Mouse (Mus musculus): ENCODE results near the gene Ldlrad2. TPM values are rescaled to one million over a fixed set of nuclear protein-coding genes. Genes with fewer than 3 reads are reported as not detected.

Gene Ldlrad2
- polyA plus RNA-seq, 1 experiment from 2014 or later: not detected

Small RNAs within 50 kb of the gene (microRNA-seq; reads per million reads assigned to microRNA genes)
- gene Mir7018: 7.8 reads per million, percentile 19 among the genes with 10 or more reads in this experiment

Other genes with a start within 250 kb of the Ldlrad2 start
- 515 and 529 TPM in 2 replicates for gene Cdc42, start 216.8 kb downstream of the Ldlrad2 start, polyA plus RNA-seq (2014; fragmentation: Nextera tagmentation; extraction: Ambion mirVana)
- gene Cela3a, start 164.8 kb downstream of the Ldlrad2 start, polyA plus RNA-seq (2014; fragmentation: Nextera tagmentation; extraction: Ambion mirVana): not detected in 2 replicates
- not detected in 2 replicates for gene Cela3b, start 144.0 kb downstream of the Ldlrad2 start, polyA plus RNA-seq (2014; fragmentation: Nextera tagmentation; extraction: Ambion mirVana)
- gene 1700013G24Rik, start 121.3 kb downstream of the Ldlrad2 start, polyA plus RNA-seq (2014; fragmentation: Nextera tagmentation; extraction: Ambion mirVana): not detected in 2 replicates
- 67.5 and 68.3 TPM in 2 replicates for gene Hspg2, start 105.8 kb downstream of the Ldlrad2 start, polyA plus RNA-seq (2014; fragmentation: Nextera tagmentation; extraction: Ambion mirVana)
- 32.1 and 39.5 TPM in 2 replicates for gene Usp48, start 19.2 kb upstream of the Ldlrad2 start, polyA plus RNA-seq (2014; fragmentation: Nextera tagmentation; extraction: Ambion mirVana)
- 3.9 and 5.0 TPM in 2 replicates for gene Rap1gap, start 90.2 kb upstream of the Ldlrad2 start, polyA plus RNA-seq (2014; fragmentation: Nextera tagmentation; extraction: Ambion mirVana)
- 2.2 and 3.0 TPM in 2 replicates for gene Alpl, start 221.8 kb upstream of the Ldlrad2 start, polyA plus RNA-seq (2014; fragmentation: Nextera tagmentation; extraction: Ambion mirVana)